Mouse (Mus musculus) forelimb bud, embryonic 11.5 days (tissue): ENCODE measurements around the gene Larp4.
"Not testable (repeated sequence)": the region's sequence is repeated elsewhere in the genome, so short reads cannot be mapped to it uniquely, and the experiment has no call there.

Experiments
- DNase-seq: peaks from one replicate; pipeline ENCODE4 v3.0.0-alpha.2; 2012; ENCODE audit warnings: low read depth, low spot score

The Larp4 gene

DNA sequence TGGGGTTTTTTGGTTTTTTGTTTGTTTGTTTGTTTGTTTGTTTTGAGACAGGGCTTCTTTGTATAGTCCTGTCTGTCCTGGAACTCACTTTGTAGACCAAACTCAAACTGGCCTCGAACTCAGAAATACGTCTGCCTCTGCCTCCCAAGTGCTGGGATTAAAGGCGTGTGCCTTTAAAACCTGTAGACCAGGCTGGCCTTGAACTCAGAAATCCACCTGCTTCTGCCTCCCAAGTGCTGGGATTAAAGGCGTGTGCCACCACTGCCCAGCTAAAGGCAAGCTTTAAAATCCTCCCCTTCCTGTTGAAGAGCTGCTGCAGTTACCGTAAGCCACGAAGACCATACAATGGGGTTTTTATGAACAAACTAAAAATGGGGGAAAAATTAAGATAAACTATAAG, at the start of gene Larp4:
TSS of gene Larp4 (plus strand) at position 301 of the 400 bp plus-strand sequence.
- DNase-seq = not testable (repeated sequence)

DNA sequence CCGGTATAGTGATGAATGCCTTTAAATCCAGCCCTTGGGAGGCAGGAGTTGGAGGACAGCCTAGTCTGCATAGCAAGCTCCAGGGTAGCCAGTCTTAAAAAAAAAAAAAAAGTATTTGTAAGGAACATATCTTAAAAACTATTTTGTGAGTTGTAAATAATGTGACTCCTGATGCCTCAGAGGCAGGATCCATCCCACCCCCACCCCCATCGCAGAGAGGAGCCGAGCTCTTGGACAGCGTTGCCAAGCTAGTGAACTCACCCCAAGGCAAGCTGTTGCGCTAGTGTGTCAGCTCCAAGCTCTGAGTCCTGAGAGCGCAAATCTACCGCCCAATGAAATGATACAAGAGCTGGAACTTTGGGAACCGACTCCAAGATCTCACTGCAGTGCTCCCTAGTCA, 38.6 kb upstream of the Larp4 start:
- no peak for DNase-seq

DNA sequence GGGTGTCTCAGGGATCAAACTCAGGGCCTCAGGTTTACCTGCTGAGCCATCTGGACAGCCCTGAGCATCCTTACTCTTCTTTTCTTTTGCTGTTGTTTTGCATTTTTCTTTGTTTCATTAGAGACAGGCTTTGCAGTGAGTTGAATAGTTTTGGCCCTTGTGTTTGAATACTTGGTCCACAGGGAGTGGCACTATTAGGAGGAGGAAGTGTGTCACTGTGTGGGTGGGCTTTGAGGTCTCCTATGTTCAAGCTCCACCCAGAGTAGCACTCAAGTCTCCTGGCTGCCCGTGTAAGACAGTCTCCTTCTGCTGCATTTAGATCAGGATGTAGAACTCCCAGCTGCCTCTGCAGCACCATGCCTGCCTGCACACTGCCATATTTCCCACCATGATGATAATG, 35.4 kb upstream of the Larp4 start:
- DNase-seq = no peak

DNA sequence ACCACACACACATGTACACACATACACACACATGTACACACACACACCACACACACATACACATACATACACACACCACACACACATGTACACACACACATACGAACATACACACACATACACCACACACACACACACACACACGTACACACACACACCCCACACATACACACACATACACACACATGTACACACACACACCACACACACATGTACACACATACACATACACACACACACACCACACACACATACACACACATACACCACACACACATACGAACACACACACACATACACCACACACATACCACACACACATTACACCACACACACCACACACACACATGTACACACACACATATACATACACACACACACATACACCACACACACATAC, 33.2 kb upstream of the Larp4 start:
- no peak for DNase-seq

DNA sequence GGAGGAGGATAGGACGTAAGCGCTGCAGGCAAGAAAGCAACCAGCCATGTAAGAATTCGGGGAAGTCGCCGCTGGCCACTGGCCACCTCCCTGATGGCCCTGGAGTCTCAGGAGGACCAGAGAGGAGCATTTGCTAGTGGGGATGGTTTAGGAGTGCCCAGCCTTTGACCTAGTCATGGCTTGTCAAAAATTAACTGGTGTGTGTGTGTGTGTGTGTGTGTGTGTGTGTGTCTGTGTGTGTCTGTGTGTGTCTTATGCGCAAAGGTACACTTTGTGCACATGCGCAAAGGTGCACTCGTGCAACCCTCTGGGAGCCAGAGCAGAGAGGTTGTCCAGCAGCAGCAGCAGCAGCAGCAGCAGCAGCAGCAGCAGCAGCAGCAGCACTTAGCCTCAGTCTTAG, 32.0 kb upstream of the Larp4 start:
- no peak for DNase-seq

DNA sequence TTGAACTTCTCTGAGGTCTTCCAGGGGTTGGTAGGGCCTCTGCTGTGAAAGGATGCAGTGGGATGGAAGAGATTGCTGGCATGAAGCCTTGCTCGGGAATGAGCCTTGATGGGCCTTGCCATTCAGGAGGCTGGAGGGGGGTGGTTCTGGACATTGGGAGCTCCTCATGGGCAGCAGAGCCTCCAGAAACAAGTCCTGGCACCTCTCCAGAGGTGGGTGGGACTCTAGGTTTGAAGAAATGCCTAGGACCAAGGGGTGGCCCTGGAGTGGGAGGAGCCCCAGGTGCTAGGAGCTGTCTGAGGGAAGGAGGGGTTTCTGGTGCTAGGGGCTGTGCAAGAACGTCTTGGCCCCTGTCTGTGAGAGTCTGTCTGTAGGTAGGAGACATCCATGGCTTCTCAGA, 29.4 kb upstream of the Larp4 start:
- no peak for DNase-seq

DNA sequence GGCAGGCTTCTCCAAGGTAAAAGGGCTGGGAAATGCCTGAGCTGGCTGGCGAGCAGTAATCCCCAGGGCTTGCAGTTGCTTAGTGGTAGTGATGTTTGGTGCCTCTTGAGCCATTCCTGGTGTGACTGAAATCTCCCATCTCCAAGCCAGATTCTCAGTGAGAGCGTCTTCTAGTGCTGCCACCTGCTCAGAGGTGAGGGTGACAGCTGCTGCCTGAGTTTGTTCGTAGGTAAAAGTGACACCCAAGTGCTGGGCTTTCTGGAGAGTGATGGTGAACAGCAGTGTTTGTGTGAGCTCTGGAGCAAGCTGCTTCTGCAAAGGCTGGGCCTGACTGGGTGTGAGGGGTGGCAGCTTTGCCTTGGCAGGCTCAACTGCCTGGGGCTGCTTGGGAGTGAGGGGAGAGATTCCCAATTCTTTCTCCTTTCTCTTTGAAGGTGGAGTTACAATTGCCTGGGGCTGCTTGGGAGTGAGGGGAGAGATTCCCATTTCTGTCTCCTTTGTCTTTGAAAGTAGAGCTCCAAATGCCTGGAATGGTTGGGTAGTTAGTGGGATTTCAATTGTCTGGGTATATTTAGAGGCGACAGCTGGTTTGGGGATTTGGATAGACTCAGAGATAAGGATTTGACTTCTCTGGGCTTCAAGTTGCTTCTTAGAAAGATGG, 28.8 kb upstream of the Larp4 start:
- DNase-seq = no peak

DNA sequence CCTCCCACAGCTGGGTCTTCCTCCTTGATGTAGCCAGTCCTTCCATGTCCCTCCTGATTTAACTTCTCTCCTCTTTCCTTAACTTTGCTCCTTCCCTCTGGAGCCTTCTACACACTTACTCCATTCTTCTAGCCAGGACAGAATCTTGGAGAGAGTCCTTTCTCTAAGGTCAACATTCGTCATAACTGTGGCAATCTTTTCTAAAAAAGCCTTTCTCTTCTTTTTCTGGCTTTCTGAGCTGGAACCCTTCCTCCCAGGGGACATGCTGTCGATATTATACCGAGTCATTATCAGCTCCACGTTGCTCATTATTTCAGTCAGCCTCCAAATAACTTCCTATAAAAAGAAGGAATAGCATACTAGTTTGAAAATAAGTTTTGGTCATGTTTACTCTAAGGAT, 14.5 kb upstream of the Larp4 start:
- DNase-seq = no peak

DNA sequence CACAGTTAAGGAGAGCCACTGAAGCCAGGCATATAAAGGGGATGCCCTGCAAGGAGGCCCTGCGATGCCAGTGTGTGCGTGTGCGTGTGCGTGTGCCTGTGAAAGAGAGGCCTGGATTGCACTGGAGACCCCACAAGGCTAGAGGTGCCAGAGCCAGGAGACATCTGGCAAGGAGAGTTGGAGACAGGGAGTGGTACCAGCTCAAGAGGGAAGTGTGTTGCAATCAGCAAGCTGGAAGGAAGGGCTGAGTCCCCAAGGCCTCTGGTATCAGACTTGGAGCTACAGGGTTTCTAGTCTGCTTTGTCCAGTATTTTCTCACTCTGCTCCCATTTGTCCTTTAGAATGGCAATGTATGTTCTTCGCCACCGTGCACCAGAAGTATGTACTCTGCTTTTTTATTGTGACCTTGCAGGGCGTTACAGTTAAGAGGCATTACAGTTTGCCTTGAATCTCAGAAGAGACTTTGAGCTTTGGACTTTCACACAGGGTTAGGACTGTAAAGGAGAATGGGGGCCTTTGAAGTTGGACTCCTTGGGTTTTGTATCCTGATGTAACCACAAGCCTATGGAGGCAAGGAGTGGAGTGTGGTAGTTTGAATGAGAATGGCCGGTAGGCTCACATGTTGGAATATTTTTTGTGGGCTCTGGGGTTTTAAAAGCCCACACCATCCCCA, 4.6 kb upstream of the Larp4 start:
- DNase-seq = no peak

DNA sequence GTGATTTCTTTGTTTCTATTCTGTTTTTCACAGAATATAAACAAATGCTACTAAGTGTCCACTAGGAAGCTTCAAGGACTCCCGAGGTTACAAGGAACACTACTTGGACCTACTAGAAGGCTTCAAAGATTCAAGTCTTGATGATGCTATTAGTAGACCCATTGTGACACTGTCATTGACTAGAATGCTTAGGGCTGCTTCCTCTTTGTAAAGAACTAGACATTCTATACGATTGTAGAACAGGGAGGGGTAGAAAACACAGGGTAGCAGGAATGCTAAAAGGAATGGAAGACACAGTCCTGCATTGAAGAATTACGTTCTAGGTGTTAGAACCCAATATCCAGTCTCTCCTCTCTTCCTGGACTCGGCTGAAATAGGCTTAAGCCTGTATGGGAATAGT, 2.9 kb upstream of the Larp4 start, which contains the start of gene Fam186a:
TSS of gene Fam186a (minus strand) at position 101 of the 400 bp plus-strand sequence.
- no peak for DNase-seq

DNA sequence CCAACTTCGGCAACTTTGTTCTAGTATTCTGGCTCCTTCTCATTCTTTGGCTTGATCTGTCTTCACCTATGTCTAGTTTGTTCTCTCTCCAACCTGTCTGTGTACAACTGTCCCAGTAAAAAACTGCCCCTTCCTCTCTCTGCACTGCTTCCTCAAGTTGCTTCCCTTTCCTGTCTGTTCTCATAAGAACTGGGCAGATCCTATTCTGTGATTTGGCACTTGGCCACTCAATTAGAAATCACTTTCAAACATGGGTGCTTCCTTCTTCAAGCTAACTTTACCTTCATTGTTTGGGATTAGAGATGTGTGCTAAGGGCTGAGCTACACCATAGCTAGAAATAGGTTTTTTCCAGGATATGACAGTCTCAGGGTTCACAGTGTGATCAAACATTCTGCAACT, 741 bp downstream of the Larp4 start:
- no peak for DNase-seq

DNA sequence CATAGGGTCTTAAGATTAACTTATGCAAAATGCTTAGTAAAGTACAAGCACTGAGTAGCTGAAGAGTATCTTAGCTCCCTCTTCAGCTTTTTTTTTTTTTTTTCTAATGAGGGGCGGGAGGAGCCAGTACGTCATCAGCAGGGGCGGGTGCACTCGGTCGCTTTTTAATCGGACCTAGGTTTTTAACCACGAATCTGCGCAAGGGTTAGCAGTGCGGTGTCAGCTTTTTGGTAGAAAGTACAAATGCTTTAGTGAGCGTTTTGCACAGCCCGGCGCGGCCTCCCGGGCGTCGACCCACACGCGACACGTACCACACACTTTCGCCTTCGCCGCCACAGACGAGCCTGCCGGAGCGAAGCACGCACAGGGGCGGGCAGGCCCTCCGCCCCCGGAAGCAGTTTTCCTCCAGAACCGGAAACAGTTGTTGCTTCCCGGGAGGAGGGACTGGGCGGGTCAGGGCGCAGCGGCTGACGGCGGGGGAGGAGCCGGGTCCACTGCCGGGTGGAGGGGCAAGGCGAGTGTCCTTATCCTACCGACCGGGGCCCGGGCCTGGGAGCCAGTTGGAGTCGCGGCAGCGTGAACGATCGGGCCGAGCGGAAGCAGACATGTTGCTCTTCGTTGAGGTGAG, 2.6 kb downstream of the Larp4 start:
- peak; percentile 93 for DNase-seq

DNA sequence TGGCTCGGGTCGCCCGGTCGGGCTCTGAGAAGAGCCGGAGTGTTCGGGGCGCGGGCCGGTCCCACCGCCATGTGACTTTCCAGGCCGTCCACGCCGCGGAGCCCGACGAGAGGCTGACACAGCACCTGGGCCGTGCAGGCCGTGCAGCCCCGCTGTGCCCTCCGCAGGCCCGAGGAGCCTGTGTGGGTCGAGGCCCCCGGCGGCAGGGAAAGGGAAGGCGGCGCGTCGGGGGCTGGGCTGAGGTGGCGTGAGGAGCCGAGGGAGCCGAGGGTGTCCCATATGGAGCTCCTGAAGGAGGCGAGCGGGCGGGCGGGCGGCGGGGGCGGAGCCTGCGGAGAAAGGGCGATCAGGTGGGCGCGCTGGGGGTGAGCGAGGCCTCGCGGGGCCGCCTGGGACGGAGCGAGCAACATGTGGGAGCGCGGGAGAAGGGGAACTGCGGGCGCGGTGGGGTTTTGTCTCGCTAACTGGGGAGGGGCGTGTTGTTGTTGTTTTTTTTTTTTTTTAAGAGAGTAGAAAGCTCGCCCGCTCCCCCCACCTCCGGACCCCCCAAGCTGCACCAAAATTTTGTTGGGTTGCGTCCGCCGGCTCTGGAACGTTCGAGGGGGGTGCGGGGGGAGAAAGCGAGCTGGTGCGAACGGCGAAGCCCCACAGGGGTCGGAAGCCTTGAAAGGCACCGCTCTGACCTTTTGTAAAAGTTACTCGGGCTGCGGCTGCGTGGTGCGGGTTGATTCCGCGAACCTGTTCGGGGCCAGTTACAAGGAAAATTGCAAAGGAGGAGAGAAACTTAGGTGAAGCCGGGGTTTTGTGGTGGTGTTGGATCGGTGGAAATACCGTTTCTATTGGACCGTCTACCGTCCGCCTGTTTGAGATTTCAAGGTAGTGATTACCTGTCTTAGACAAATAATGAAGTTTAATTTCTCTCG, 3.4 kb downstream of the Larp4 start:
- peak; percentile 67 for DNase-seq

DNA sequence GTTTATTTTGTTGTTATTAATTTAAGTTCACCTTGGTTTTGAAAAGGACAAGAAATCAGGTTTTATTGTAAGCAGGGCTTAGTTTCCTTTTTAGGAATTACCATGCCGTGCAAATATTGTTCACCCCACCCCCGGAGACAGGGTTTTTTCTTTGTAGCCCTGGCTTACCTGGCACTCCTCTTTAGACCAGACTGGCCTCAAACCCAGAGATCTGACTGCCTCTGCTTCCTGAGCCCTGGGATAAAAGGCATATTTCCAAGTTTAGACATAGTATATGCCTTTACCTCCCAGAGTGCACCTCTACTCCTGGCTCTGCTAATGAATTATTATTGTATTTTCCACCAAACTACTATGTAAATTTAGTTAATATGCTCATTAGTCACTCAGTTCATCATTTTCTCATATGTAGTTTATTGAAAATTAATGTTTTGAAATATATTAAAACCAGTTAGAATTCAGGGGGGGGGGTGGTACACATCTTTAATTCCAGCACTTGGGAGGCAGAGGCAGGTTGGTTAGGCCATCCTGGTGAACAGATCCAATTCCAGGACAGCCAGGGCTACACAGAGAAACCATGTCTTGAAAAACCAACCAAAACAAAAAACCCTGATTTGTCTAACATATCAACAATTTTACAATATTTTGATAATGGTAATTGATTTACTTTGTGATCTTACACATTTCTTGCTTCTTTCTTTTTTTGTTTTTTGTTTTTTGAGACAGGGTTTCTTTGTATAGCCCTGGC, 4.8 kb downstream of the Larp4 start:
- DNase-seq = no peak

DNA sequence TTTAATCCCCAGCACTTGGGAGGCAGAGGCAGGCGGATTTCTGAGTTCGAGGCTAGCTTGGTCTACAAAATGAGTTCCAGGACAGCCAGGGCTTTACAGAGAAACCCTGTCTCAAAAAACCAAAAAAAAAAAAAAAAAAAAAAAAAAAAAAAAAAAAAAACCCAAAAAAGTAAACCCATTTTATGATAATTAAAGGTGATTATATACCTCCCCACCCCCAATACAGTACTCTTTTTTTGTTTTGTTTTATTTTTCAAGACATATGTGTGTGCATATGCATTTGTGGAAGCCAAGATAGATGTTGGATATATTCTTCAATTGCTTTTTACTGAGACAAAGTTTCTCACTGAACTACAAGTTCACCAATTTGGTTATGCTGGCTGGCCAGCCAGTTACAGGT, 6.3 kb downstream of the Larp4 start:
- DNase-seq = not testable (repeated sequence)

DNA sequence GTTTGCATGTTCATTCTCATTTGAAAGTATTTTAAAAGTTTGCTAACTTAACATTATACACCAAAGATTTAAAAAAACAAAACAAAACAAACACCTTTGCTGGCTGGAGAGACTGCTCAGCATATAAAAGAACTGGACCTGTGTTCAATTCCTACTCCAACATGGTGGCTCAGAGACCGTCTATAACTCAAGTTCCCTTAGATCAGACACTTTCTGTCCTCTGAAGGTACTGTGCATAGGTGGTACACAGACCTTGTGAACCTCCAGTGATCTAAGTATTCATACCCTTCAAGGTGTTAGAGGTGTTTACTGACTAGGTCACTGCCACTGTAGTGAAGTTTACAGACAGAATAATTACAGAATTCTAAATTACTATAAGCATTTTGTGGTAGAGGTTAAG, 9.4 kb downstream of the Larp4 start:
- DNase-seq = no peak

DNA sequence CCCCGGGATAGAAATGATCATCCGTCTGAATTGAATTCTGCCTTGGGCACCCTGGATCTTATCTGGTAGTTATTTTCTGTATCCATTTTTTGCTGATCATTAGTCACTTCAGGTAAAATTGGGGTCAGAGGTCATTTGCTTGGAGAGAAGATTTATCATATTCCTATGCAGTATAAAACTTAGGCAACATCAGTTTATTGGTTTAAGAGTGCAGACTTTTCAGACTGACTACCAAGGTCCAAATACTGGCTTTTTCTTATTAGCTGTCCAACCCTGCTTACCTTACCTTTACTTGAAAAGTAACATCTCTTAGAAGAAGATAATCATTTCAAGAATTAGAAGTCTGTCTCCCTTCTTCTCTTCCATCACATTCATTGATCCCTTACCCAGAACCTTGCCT, 9.8 kb downstream of the Larp4 start:
- no peak for DNase-seq

DNA sequence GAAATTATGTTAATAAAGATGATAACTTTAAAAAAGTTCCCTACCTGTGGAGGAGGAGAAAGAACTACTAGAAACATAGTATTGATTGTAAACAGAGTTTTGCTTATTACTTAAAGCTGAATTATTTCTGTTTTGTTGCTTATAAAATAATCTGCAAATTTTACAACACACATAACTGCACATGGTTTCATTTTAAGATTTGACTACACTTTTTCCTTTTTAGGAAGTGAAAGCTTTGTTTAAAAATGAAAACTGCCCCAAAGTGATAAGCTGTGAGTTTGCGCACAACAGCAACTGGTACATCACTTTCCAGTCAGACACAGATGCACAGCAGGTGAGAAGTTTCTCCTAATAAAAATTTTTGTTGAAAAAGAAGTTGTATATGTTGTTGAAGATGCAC, 23.2 kb downstream of the Larp4 start:
- DNase-seq = no peak

DNA sequence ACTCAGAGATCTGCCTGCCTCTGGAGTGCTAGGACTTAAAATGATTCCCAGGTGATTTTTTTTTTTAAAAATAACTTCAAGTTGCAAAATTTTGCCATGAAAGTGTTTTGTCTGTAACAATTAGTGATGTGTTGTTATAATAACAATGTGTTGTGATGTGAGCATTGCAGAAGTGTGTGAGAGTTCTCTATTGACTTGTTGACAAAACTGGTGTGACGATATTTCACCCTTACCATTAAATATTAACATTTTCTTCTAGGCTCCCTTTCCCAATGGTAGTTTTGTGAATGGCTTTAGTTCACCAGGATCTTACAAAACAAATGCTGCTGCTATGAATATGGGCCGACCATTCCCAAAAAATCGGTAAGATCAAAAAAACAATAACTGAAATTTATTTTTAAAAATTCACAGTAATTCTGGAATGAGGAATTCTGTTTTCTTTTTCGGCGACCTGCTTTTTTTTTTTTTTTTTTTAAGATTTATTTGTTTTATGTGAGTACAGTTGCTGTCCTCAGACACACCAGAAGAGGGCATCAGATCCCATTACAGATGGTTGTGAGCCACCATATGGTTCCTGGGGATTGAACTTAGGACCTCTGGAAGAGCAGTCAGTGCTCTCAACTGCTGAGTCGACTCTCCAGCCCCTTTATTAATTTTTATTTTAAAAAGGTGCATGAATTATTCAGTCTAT, 27.4 kb downstream of the Larp4 start:
- DNase-seq = no peak

DNA sequence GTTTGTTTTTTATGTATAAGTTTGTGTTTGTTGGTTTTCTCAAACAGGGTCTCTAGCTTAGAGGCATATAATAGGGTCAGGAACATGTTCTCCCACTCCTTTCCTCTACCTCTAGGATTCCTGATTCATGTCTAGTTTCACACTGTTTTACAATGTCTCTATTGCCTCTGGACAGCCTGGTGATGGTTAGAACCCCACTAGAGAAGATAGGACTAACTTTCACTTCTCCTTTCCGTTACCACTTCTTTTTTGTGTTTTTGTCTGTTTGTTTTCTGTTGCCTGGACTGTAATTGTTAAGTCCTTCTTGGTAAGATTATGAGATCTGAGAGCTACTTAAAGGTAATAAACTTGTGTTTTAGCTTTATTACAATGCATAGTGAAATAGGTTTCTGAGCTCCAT, 29.5 kb downstream of the Larp4 start:
- no peak for DNase-seq
